Mouse (Mus musculus) midbrain, embryonic 10.5 days (tissue): ENCODE data around the gene Pdzd2. TPM values are rescaled to one million over a fixed set of nuclear protein-coding genes. Genes with fewer than 3 reads are reported as not detected.
A peak's percentile ranks its signal among the peaks of the same experiment; 100 is the strongest.

ENCODE experiments used
- DNase-seq: peaks from one replicate; pipeline ENCODE4 v3.0.0-alpha.2; 2017; ENCODE audit warnings: low spot score
- H3K27ac ChIP-seq: fragments of 300-500 bp; sonication (generic); replicated peaks from 2 replicates; pipeline ENCODE4 v1.5.1; 2016; ENCODE audit warnings: mild to moderate bottlenecking
- H3K27me3 ChIP-seq: fragments of 300-500 bp; sonication (generic); 2 replicates; pipeline ENCODE4 v1.6.1; 2016; ENCODE audit warnings: low read depth, mild to moderate bottlenecking; ENCODE audit not compliant: poor library complexity, severe bottlenecking
- H3K36me3 ChIP-seq: fragments of 300-500 bp; sonication (generic); 2 replicates; pipeline ENCODE4 v1.6.1; 2016; ENCODE audit warnings: mild to moderate bottlenecking, moderate library complexity
- H3K4me1 ChIP-seq: fragments of 300-500 bp; sonication (generic); 2 replicates; pipeline ENCODE4 v1.6.1; 2016
- H3K4me3 ChIP-seq: fragments of 300-500 bp; sonication (generic); 2 replicates; pipeline ENCODE4 v1.5.1; 2016; ENCODE audit warnings: mild to moderate bottlenecking, moderate library complexity
- H3K9me3 ChIP-seq: fragments of 300-500 bp; sonication (generic); replicated peaks from 2 replicates; pipeline ENCODE4 v1.6.1; 2016; ENCODE audit warnings: mild to moderate bottlenecking
- WGBS: fragments of 180-500 bp; shearing (Covaris S2); methylation state at CpG from one replicate; pipeline ENCODE4 v1.1.7; 2016; 5-methylcytosine and 5-hydroxymethylcytosine counted together
- polyA plus RNA-seq: library from polyadenylated mRNA; unstranded; fragments of >200 nt; fragmentation: Nextera tagmentation; extraction: Ambion mirVana; gene quantifications from 2 replicates; pipeline ENCODE4 v1.2.1, GENCODE M21; 2016

The Pdzd2 gene
- polyA plus RNA-seq, 1 experiment from 2014 or later = 6.1 TPM

DNA sequence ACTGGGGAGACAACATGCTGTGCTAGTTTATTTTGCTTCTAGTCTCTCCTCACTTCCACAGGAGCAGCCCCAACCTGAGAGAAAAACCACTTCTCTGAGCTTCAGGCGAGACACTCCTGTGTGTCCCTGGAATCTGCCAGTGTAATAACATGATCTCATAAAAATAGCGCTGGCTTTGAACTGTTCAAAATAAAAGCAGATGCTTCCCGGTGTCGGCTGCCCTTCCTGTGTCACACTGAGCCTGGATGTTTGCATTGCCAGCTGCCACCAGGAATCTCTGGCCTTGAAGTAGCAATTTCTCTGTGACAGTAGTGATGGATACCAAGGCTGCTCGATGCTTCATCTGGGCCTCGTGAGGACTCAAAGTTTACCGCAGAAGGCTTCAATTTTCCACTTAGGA lies 282.9 kb downstream of the Pdzd2 start:
- Histone ChIP-seq H3K4me1 (peaks cover 4% of the 10 kb centered on the region), H3K4me3 (no peak overlapping the region), H3K27ac (no peak overlapping the region), H3K9me3 (no peaks in the 10 kb centered on the region), H3K27me3 (no peaks in the 10 kb centered on the region), H3K36me3 (no peaks in the 10 kb centered on the region)
- WGBS = 72% methylated on average over 7 of the region's 7 CpGs
- DNase-seq = no peak

DNA sequence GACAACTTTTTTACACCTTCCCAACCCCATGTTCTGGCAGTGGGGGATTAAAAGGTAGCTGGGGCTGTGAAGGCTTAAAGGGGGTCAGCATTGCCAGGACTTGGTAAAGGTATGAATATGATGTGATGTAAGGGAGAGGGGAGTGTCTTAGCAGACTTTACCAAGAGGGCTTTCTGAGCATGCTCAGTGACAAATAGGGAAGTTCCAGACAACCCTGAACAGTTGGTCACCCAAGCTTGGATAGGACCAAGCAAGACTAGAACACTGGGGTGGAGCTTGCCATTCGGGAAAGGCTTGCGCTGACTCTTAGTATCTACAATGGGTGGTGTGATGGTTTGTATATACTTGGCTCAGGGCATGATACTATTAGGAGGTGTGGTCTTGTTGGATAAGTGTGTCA lies 286.4 kb downstream of the Pdzd2 start:
- no peaks in the 10 kb centered on the region for H3K27me3 ChIP-seq
- WGBS = 97% methylated on average over 2 of the region's 2 CpGs
- no peaks in the 10 kb centered on the region for H3K9me3 ChIP-seq
- peaks cover 8% of the 10 kb centered on the region for H3K4me1 ChIP-seq
- H3K4me3 ChIP-seq = no peak overlapping the region
- H3K27ac ChIP-seq = no peak overlapping the region
- no peaks in the 10 kb centered on the region for H3K36me3 ChIP-seq
- DNase-seq = no peak

DNA sequence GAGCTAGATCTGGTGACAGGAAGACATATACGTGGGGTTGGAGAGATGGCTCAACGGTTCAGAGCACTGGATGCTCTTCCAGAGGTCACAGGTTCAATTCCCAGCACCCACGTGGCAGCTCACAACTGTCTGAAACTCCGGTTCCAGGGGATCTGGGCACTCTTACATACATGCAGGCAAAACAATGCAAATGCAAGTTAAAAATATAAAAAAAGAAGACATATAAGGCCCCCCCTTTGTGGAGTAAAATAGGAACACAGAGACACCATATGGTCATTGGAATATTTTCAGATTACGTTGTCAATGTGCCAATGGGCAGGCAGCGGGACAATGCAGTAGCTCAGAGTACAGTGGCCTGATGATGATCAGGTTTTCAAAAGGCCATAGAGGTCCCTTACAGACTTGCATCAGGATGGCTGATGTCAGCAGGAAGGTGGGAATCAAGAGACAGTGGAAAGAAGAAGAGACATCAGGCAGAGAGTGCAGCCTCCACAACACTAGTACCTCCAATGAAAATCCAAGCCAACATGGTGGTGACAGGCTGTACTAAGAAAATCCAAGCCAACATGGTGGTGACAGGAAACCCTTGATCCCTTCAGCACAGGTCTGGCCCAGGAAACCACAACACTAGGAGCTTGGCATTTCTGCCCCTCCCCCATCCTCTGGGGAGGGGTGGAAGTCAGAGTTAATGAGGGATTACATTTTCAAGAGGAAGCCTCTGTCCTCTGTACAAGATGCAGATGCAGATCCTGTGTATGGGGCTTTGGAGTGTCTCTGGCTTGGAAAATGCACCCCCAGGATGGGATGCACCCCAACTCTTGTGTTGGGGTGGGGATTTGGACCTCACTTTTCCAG lies 287.4 kb downstream of the Pdzd2 start:
- 90% methylated on average over 6 of the region's 6 CpGs for WGBS
- Histone ChIP-seq H3K4me3 (no peak overlapping the region), H3K27me3 (no peaks in the 10 kb centered on the region), H3K27ac (no peak overlapping the region), H3K9me3 (no peaks in the 10 kb centered on the region), H3K4me1 (peaks cover 8% of the 10 kb centered on the region), H3K36me3 (no peaks in the 10 kb centered on the region)
- no peak for DNase-seq

DNA sequence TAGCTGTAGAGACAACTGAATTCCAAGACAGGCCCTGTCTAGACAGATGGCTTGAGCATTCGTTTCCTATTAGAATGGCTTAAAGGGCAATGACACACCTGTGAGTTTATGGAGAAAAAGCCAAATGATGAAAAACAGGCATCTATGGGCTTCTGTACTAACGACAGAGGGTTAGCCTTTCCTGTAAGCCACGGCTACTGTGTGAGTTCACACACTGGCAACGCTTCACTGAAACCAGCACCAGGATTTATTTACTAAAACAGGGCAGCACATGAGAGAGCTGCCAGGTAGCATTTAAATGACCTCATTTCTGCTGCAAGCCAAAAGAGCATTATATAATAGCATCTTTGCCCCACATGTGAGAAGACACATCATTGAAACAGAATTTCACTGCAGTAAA lies 288.3 kb downstream of the Pdzd2 start:
- WGBS = 86% methylated on average over 4 of the region's 4 CpGs
- H3K36me3 ChIP-seq = no peaks in the 10 kb centered on the region

DNA sequence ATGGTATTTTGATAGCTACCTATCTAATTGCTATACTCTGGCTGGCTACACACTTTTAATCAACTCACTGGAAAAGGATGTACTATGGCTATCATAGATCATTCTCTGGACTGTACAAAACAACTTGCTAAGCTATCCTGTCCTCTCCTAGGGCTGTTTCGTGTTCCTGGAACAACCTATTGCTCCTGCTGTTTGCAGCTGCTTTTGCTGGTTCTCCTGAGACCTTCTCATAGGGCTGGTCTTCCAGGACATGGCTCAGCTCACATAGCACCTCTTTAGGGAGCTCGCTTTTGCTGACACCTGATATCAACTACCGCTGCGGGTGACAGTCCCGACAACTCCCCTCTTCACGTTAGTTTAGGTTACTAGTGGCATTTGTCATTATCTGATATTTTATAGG lies 288.9 kb downstream of the Pdzd2 start:
- Histone ChIP-seq H3K9me3 (no peaks in the 10 kb centered on the region), H3K27me3 (no peaks in the 10 kb centered on the region), H3K36me3 (no peaks in the 10 kb centered on the region), H3K4me3 (no peak overlapping the region), H3K4me1 (peaks cover 8% of the 10 kb centered on the region), H3K27ac (no peak overlapping the region; the same call in 1 of the 2 replicates)
- DNase-seq = no peak
- 87% methylated on average over 6 of the region's 6 CpGs for WGBS

More for the DNA sequence above, 288.3 kb downstream of the Pdzd2 start:
- no peak for DNase-seq
- H3K4me3 ChIP-seq = no peak overlapping the region
- no peaks in the 10 kb centered on the region for H3K9me3 ChIP-seq
- H3K27me3 ChIP-seq = no peaks in the 10 kb centered on the region
- H3K27ac ChIP-seq = no peak overlapping the region
- peaks cover 8% of the 10 kb centered on the region for H3K4me1 ChIP-seq

DNA sequence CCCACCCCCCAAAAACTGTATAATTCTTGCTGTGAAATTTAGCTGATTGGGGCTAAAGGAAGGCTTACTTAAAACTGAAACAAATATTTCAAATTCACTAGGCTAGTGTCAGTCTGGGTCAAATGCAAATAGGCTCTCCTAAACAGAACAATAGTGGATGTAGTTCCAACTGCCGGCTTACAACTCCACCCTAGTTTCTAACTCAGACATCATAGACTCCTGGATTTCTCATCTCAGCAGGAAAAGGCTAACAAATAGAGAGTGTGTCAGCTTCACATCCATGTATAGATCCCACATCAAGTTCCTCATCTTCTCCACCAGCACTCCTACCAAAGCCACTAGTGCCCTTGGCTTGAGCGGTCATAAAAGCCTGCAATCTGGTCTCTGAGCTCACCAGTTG lies 290.4 kb downstream of the Pdzd2 start:
- peaks cover 8% of the 10 kb centered on the region for H3K4me1 ChIP-seq
- 73% methylated on average over 2 of the region's 2 CpGs for WGBS
- DNase-seq = no peak
- H3K4me3 ChIP-seq = no peak overlapping the region
- H3K9me3 ChIP-seq = no peaks in the 10 kb centered on the region
- no peaks in the 10 kb centered on the region for H3K36me3 ChIP-seq
- no peaks in the 10 kb centered on the region for H3K27me3 ChIP-seq
- H3K27ac ChIP-seq = no peak overlapping the region

DNA sequence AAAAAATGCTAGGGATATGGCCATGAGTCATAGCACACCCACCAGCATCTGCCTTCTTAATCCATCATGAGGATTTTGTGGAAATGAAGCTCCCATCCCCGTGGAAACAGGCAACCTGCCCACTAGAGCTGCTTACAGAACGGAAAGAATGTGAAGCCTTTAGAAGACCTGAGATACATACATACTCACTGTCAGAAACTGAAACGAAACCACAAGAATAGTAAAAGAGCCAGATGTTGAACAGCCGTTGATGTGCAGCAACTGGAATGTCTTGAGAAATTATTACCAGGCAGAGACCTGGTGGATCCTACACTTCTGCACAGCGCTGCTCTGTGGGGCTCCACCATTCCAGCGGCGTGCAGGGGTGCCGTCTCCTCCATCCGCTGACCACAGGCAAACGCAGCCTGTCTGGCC lies 292.7 kb downstream of the Pdzd2 start:
- Histone ChIP-seq H3K36me3 (no peaks in the 10 kb centered on the region), H3K4me1 (peaks cover 4% of the 10 kb centered on the region), H3K27me3 (no peaks in the 10 kb centered on the region), H3K27ac (no peak overlapping the region), H3K9me3 (no peaks in the 10 kb centered on the region), H3K4me3 (no peak overlapping the region)
- no peak for DNase-seq
- WGBS = 88% methylated on average over 10 of the region's 10 CpGs

DNA sequence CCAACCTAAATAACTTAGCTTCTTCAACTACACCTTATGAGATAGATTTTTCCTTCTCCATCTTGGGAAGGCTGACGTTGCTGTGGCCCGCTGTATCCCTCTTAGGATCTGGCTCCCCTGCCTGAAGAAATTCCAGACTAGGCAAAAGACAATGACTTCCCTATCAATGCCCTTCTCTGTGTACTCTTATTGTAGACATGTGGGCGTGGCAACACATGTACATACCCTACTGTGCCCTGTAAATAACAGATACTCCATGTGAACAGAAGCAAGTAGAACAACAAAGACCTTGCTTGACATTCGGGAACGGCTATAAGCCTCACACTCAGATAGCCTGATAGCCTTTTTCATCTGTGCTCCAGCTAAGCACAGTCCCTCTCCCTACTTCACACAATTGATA lies 295.2 kb downstream of the Pdzd2 start:
- Histone ChIP-seq H3K9me3 (no peaks in the 10 kb centered on the region), H3K4me3 (no peak overlapping the region), H3K4me1 (peaks cover 2% of the 10 kb centered on the region), H3K27ac (no peak overlapping the region), H3K27me3 (no peaks in the 10 kb centered on the region), H3K36me3 (no peaks in the 10 kb centered on the region)
- DNase-seq = no peak
- WGBS = 85% methylated on average over 5 of the region's 5 CpGs

DNA sequence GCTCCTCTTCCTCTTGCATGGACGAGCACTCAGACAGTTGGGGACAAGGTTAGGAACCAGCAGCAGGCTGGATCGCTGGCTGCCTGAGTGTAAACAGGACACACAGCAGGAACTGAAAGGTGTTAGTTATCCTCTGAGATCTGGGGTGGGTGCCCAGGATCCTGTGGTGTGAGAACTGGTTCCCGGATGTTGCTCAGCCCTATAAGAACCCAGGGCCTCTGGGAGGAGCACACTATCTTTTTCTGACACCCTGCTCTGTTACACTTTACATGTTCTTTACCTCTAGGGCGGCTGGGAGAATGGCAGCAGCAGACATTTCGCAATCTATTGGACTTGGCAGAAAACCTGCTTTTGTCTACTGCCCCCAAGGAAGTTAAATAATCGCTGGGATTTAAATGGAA lies 300.4 kb downstream of the Pdzd2 start:
- no peaks in the 10 kb centered on the region for H3K9me3 ChIP-seq
- no peak overlapping the region for H3K27ac ChIP-seq
- 67% methylated on average over 6 of the region's 6 CpGs for WGBS
- no peak for DNase-seq
- H3K27me3 ChIP-seq = no peaks in the 10 kb centered on the region
- H3K36me3 ChIP-seq = no peaks in the 10 kb centered on the region
- H3K4me1 ChIP-seq = peaks cover 14% of the 10 kb centered on the region
- H3K4me3 ChIP-seq = no peak overlapping the region

DNA sequence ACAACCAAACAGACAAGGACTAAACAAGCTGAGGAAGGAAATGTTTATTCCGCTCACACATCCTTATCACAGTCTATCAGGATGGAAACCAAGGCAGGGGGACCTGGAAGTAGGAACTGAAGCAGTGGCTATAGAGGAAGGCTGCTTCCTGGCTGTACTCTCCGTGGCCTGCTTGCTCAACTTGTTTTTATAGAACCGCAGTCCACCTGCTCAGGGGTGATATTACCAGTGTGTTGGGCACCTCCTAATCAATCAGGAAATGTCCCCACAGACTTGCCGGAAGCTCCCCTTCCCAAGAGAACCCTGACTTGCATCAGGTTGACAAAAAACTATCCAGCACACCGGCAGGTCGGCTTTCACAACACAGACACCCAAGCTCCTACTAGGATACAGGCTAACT lies 301.0 kb downstream of the Pdzd2 start:
- 0 out of 2 replicates have a peak overlapping the region, but pooled peaks have one; percentile 14 for H3K27ac ChIP-seq
- no peaks in the 10 kb centered on the region for H3K27me3 ChIP-seq
- no peaks in the 10 kb centered on the region for H3K9me3 ChIP-seq
- no peaks in the 10 kb centered on the region for H3K36me3 ChIP-seq
- peaks cover 20% of the 10 kb centered on the region for H3K4me1 ChIP-seq
- H3K4me3 ChIP-seq = no peak overlapping the region
- no peak for DNase-seq
- whole genome bisulfite sequencing = 81% methylated on average over 6 of the region's 6 CpGs

DNA sequence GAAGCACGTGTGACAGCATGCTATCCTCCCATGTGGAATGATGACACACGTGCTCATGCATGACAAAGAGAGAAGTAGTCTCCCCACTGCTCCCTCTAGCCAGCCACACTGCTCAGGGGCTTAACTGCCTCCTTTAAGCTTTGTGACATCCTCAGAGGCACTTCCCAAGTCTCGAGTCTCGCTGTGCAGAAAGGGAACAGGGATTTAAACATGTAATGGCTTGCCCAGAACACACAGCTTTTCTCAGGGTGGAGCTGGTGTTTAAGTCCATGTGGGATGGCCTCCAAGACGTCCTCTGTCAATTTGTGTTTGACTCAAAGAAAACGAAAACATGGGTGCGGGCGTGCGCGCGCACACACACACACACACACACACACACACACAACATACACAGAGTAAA lies 301.6 kb downstream of the Pdzd2 start:
- Histone ChIP-seq H3K27me3 (no peaks in the 10 kb centered on the region), H3K4me3 (no peak overlapping the region), H3K27ac (0 out of 2 replicates have a peak overlapping the region, but pooled peaks have one; percentile 14), H3K36me3 (no peaks in the 10 kb centered on the region), H3K4me1 (peaks cover 20% of the 10 kb centered on the region), H3K9me3 (no peaks in the 10 kb centered on the region)
- no peak for DNase-seq
- WGBS = 87% methylated on average over 11 of the region's 11 CpGs

DNA sequence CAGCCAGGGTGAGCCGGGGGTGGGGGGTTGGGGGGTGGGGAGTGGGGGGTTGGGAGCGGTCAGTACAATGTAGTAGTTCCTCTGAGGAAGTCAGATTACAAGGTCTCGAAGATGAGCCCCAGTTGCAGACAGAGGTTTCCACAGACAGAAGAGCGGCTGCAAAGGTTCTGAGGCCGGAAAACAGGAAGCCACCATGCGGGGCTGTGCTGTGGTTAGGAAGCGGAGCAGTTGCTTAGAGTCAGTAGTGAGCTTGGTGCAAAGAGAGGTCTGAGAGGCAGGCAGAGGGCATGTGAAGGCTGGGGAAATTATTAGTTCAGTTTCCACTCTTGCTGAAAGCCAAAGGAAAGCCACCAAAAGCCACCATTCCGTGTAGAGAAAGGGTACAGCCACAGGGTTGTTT lies 303.8 kb downstream of the Pdzd2 start:
- no peak for DNase-seq
- H3K4me1 ChIP-seq = peaks cover 40% of the 10 kb centered on the region
- WGBS = 82% methylated on average over 8 of the region's 8 CpGs
- no peaks in the 10 kb centered on the region for H3K36me3 ChIP-seq
- no peak overlapping the region for H3K4me3 ChIP-seq
- no peaks in the 10 kb centered on the region for H3K9me3 ChIP-seq
- 0 out of 2 replicates have a peak overlapping the region, but pooled peaks have one; percentile 35 for H3K27ac ChIP-seq
- no peaks in the 10 kb centered on the region for H3K27me3 ChIP-seq

DNA sequence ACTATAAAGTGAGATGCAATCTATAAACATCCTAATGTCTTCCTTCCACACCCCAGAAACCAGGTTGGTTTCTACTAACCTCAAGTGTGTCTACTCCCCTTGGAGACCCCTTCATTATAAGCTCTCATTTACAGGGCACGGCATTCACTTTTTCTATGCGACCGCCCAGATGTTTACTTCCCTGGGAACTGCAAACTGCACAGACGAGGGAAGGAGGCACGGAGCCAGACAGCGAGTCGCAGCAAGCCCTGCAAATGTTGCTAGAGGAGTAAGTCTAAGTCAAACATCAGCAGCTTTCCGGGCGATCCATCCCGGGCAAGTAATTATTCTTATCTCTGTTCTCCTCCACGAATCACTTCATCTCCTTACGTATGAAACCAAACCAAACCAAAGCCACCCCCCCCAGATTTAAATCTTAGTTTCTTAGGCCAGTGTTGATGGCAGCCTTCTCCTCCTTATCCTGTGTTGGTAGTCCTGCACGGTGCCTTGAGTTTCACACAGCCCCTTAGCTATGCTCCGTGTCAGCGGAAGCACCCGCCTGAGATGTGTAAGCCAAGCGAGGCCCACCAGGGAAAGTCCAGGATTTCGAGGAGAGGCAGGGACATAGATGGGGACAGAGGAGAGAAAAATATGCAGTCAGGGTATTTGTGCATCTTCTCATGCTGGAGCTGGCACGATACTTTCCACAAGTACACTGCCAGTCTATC lies 305.7 kb downstream of the Pdzd2 start:
- Histone ChIP-seq H3K4me3 (no peak overlapping the region), H3K27me3 (no peaks in the 10 kb centered on the region), H3K36me3 (no peaks in the 10 kb centered on the region), H3K9me3 (no peaks in the 10 kb centered on the region), H3K4me1 (peaks cover 48% of the 10 kb centered on the region), H3K27ac (peak overlapping the region; percentile 57)
- DNase-seq = no peak
- 79% methylated on average over 19 of the region's 19 CpGs for WGBS
